Mouse (Mus musculus) liver, embryonic 14.5 days (tissue): Measurements from ENCODE around the gene Sbno2. TPM values are rescaled to one million over a fixed set of nuclear protein-coding genes. Genes with fewer than 3 reads are reported as not detected.

Experiments
- ATAC-seq: fragments of 200-750 bp; cut with Nextera tagmentation; 2 replicates; pipeline ENCODE4 v1.8.0; 2017; ENCODE audit warnings: moderate number of reproducible peaks, mild to moderate bottlenecking, moderate library complexity; ENCODE audit not compliant: insufficient read depth
- DNase-seq, 3 experiments: peaks; one replicate each; pipeline ENCODE4 v3.0.0-alpha.2; 2012 to 2013; ENCODE audit warnings: low read depth in 3 of 3, low spot score in 3 of 3
- H3K27ac ChIP-seq: fragments of 300-500 bp; sonication (generic); 2 replicates; pipeline ENCODE4 v1.5.1; 2014; ENCODE audit warnings: moderate library complexity, mild to moderate bottlenecking, control low read depth, inconsistent platforms
- H3K27me3 ChIP-seq: fragments of 300-500 bp; sonication (generic); 2 replicates; pipeline ENCODE4 v1.6.1; 2014; ENCODE audit warnings: mild to moderate bottlenecking, low read length, moderate library complexity; ENCODE audit not compliant: control insufficient read depth, insufficient read depth
- H3K36me3 ChIP-seq: fragments of 300-500 bp; sonication (generic); replicated peaks from 2 replicates; pipeline ENCODE4 v1.6.1; 2014; ENCODE audit warnings: low read depth; ENCODE audit not compliant: control insufficient read depth, insufficient read depth
- H3K4me1 ChIP-seq, 2 experiments: fragments of 200-500 bp in 1 of 2; fragments of 300-500 bp in 1 of 2; sonication (generic) in 1 of 2; replicated peaks; 2 replicates each; pipeline ENCODE4 v1.6.1; 2012 to 2014; ENCODE audit warnings: antibody characterized with exemption in 1 of 2, inconsistent platforms in 1 of 2, low read length in 1 of 2; ENCODE audit not compliant: control insufficient read depth in 2 of 2, insufficient read depth in 2 of 2
- H3K4me2 ChIP-seq: fragments of 300-500 bp; sonication (generic); 2 replicates; pipeline ENCODE4 v1.6.1; 2014; ENCODE audit warnings: low read depth, mild to moderate bottlenecking, control low read depth, moderate library complexity
- H3K4me3 ChIP-seq, 2 experiments: fragments of 200-500 bp in 1 of 2; fragments of 300-500 bp in 1 of 2; sonication (generic) in 1 of 2; 2 replicates each; pipeline ENCODE4 v1.5.1; 2012 to 2014; ENCODE audit warnings: low read depth in 2 of 2, low read length in 2 of 2, mild to moderate bottlenecking in 2 of 2, control low read depth in 1 of 2, inconsistent platforms in 1 of 2, moderate library complexity in 1 of 2; ENCODE audit not compliant: insufficient read depth in 1 of 2
- H3K9ac ChIP-seq: fragments of 300-500 bp; sonication (generic); replicated peaks from 2 replicates; pipeline ENCODE4 v1.6.1; 2014; ENCODE audit warnings: mild to moderate bottlenecking, control low read depth, moderate library complexity
- H3K9me3 ChIP-seq: fragments of 300-500 bp; sonication (generic); 2 replicates; pipeline ENCODE4 v1.6.1; 2016; ENCODE audit warnings: low read length, mixed read lengths; ENCODE audit not compliant: control insufficient read depth
- CTCF ChIP-seq: IDR thresholded peaks from 2 replicates; pipeline ENCODE4 v1.5.1; 2016; ENCODE audit warnings: antibody characterized with exemption, low read depth, control low read depth
- EP300 ChIP-seq: IDR thresholded peaks from 2 replicates; pipeline ENCODE4 v1.6.1; 2016; ENCODE audit warnings: antibody characterized with exemption, low read depth
- WGBS: fragments of 180-500 bp; shearing (Covaris S2); extraction: QIAGEN DNeasy Blood & Tissue Kit; methylation state at CpG from one replicate; pipeline ENCODE4 v1.1.7; 2014; ENCODE audit not compliant: insufficient replicate concordance; 5-methylcytosine and 5-hydroxymethylcytosine counted together
- polyA plus RNA-seq, 2 experiments: library from polyadenylated mRNA; depleted of rRNA in 1 of 2; stranded (reverse) in 1 of 2; unstranded in 1 of 2; fragments of >200 nt; fragmentation: Nextera tagmentation in 1 of 2; extraction: Ambion mirVana in 1 of 2; gene quantifications; 2 replicates each; pipeline versions ENCODE4 v1.2.1 to v1.2.3; 2012 to 2014

Sbno2 gene
- polyA plus RNA-seq, 2 experiments = 6.6 to 10.0 TPM

- Histone ChIP-seq H3K4me3 (no peak overlapping the region), H3K27me3 (peaks cover 3% of the 10 kb centered on the region; the same call in 1 of the 2 replicates), H3K27ac (no peak overlapping the region), H3K9me3 (no peaks in the 10 kb centered on the region), H3K4me2 (no peak overlapping the region), H3K36me3 (peaks cover 50% of the 10 kb centered on the region), H3K9ac (no peak overlapping the region), H3K4me1 (peaks cover 6% of the 10 kb centered on the region in 2 experiments; a peak in 3 of 4 replicates)
- ATAC-seq = no peak
- 38% methylated on average over 55 of the region's 55 CpGs for WGBS
- TF ChIP-seq CTCF = no peak; the same call in 1 of the 2 replicates
- TF ChIP-seq EP300 = no peak
- DNase-seq = no peak
These were observed 26.1 kb upstream of the Sbno2 start for GRCm38 (mm10) chr10:80131316-80131951.

- H3K4me2 ChIP-seq = no peak overlapping the region
- TF ChIP-seq CTCF = no peak
- no peak for TF ChIP-seq EP300
- WGBS = 80% methylated on average over 18 of the region's 18 CpGs
These were observed 25.1 kb upstream of the Sbno2 start for GRCm38 (mm10) chr10:80130403-80131031.

GRCm38 (mm10) chr10:80129846-80130245, 24.5 kb upstream of the Sbno2 start:
- no peak for ATAC-seq

More at GRCm38 (mm10) chr10:80130403-80131031, 25.1 kb upstream of the Sbno2 start:
- H3K4me1 ChIP-seq = peaks cover 10 to 12% of the 10 kb centered on the region in 2 experiments
- no peaks in the 10 kb centered on the region for H3K27me3 ChIP-seq
- no peak overlapping the region for H3K9ac ChIP-seq
- no peak for ATAC-seq
- no peaks in the 10 kb centered on the region for H3K9me3 ChIP-seq
- peaks cover 60% of the 10 kb centered on the region for H3K36me3 ChIP-seq
- no peak for DNase-seq
- H3K27ac ChIP-seq = no peak overlapping the region
- H3K4me3 ChIP-seq = no peak overlapping the region

GRCm38 (mm10) chr10:80127920-80128319, 22.5 kb upstream of the Sbno2 start:
- ATAC-seq = no peak
- Histone ChIP-seq H3K9me3 (no peaks in the 10 kb centered on the region), H3K4me2 (no peak overlapping the region), H3K4me1 (peaks cover 32 to 35% of the 10 kb centered on the region in 2 experiments), H3K9ac (no peak overlapping the region), H3K27ac (no peak overlapping the region), H3K27me3 (no peaks in the 10 kb centered on the region), H3K4me3 (no peak overlapping the region), H3K36me3 (peaks cover 77% of the 10 kb centered on the region)
- DNase-seq = no peak
- TF ChIP-seq EP300 = no peak
- TF ChIP-seq CTCF = no peak
- 92% methylated on average over 8 of the region's 8 CpGs for WGBS

More at GRCm38 (mm10) chr10:80129846-80130245, 24.5 kb upstream of the Sbno2 start:
- H3K27ac ChIP-seq = no peak overlapping the region
- H3K4me3 ChIP-seq = no peak overlapping the region
- DNase-seq = no peak
- H3K36me3 ChIP-seq = peaks cover 66% of the 10 kb centered on the region
- H3K9me3 ChIP-seq = no peaks in the 10 kb centered on the region
- H3K9ac ChIP-seq = no peak overlapping the region
- H3K4me1 ChIP-seq = peaks cover 13 to 15% of the 10 kb centered on the region in 2 experiments
- no peaks in the 10 kb centered on the region for H3K27me3 ChIP-seq
- 85% methylated on average over 9 of the region's 9 CpGs for WGBS
- TF ChIP-seq EP300 = no peak
- TF ChIP-seq CTCF = no peak
- no peak overlapping the region for H3K4me2 ChIP-seq

GRCm38 (mm10) chr10:80123932-80124562, 18.7 kb upstream of the Sbno2 start:
- no peaks in the 10 kb centered on the region for H3K9me3 ChIP-seq
- DNase-seq (peak in 1 of 3 experiments; percentile 71), ATAC-seq (peak; percentile 87)
- peaks cover 85% of the 10 kb centered on the region for H3K36me3 ChIP-seq
- TF ChIP-seq EP300 (peak; percentile 80), CTCF (no peak)
- WGBS = 39% methylated on average over 9 of the region's 9 CpGs
- peaks cover 35 to 41% of the 10 kb centered on the region in 2 experiments for H3K4me1 ChIP-seq
- peak overlapping the region; percentile 61 for H3K9ac ChIP-seq
- H3K27me3 ChIP-seq = no peaks in the 10 kb centered on the region
- peak overlapping the region; percentile 69 for H3K4me2 ChIP-seq
- H3K4me3 ChIP-seq = peak overlapping the region in 1 of 2 experiments; percentile 34; a peak in 2 of 4 replicates
- peak overlapping the region; percentile 86 for H3K27ac ChIP-seq
